Mouse (Mus musculus): Measurements from ENCODE around the gene Sema6b. TPM values are rescaled to one million over a fixed set of nuclear protein-coding genes. Genes with fewer than 3 reads are reported as not detected.

Gene Sema6b
- 100 to 1,000 TPM; 125 to 133 TPM for total RNA-seq (2021)
- long read RNA-seq, experiment 1, transcript Sema6b-201 (17 exons, 3,736 nt): major isoform, 111 of 156 reads
- long read RNA-seq, experiment 1, partial matches to known transcripts: 18 of 156 reads
- long read RNA-seq, experiment 1, other reads (novel, unspliced or antisense): 27 of 156 reads
- long read RNA-seq, experiment 2, transcript Sema6b-201 (17 exons, 3,736 nt): major isoform, 153 of 208 reads
- long read RNA-seq, experiment 2, partial matches to known transcripts: 20 of 208 reads
- long read RNA-seq, experiment 2, other reads (novel, unspliced or antisense): 35 of 208 reads

DNA sequence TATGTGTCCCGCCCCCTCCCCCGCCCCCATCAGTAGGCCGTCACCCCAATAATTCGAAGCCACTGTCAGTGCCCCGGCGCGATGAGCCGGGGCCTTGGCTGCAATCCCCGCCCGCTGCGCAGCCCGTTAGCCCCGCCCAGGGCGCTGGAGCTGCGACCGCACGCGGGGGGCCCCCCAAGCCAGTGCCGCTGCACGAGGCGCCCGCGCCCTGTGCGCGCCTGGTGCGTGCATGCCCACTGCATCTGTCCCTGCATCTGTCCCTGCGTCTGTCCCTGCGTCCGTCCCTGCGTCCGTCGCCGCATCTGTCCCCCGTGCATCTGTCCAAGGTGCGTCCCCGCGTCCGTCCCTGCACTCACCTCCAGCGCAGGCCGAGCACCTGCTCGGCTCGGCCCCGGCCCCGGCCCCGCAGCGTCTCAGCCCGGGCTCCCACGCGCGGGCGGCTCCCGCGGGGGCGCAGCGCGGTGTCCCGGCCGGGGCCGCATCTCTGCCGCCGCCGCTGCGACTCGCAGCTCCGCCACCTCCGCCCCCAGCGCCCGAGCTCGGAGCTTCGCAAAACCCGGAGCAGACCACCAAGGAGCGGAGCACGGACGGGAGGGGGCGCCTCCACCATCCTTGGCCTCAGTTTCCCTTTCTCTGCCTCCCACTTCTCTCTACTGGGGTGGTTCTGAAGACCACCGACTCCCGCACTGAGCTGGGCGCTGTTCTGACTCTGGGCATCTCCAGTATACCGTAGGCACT is at the start of gene Sema6b:
Gene Sema6b (minus strand): TSS at position 486 of the 738 bp plus-strand sequence.
- TF ChIP-seq CTCF (conservative IDR thresholded peaks at IDR 0.05): peak; percentile 26; the same call in 1 of the 2 replicates
- DNase-seq (ENCODE audit: low spot score in 2 of 2): peak; percentile 75 to 85

DNA sequence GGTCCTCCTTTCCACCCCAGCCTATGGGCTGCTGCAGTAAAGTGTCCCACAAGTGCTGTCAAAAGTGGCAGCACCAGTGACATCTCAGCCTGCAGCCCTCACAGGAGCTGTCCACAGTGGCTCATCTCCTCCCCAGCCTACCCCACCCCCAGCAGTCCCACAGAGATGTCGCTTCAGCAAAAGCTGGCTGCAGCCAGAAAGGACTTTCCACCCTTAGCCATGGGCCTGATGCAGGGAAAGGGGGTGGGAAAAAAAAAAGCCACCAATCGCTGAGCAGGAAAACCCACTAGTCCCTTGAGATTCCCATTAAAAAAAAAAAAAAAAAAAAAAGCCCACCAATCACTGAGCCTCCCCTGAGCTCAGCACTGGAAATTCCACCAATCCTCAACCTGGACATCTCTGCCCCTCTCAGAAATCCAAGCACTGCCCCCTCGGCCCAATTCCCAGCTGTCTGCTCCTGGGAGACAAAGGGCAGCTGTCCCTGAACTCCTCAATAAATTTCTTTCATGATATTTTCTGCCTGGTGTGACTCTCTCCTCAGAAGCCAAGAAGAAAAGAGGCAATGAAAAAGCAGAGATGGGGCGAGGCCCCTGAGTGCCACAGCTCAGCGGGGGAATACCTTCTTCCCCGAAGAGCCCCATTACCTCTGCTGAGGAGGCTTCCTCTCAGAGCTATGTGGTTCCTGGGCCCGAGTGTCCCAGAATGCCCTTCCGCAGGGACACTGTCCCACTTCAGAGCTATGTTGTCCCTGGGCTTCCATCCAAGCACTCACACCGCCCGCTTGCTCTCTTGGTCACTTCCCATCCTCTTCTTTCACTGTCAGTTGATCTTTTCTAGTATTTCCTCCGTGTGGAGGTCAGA is 45.4 kb upstream of the Sema6b start:
- no peak overlapping the region; the same call in 1 of the 2 replicates for H3K4me3 ChIP-seq
- peak overlapping the region; percentile 85 for H3K27ac ChIP-seq
- no peak for DNase-seq (ENCODE audit: low spot score in 2 of 2)
- no peak for TF ChIP-seq CTCF (conservative IDR thresholded peaks at IDR 0.05)

More for the DNA sequence above, at the start of gene Sema6b:
- H3K4me3 ChIP-seq: peak within 1 kb of the TSS; percentile 64
- H3K27ac ChIP-seq: peak within 1 kb of the TSS; percentile 95

DNA sequence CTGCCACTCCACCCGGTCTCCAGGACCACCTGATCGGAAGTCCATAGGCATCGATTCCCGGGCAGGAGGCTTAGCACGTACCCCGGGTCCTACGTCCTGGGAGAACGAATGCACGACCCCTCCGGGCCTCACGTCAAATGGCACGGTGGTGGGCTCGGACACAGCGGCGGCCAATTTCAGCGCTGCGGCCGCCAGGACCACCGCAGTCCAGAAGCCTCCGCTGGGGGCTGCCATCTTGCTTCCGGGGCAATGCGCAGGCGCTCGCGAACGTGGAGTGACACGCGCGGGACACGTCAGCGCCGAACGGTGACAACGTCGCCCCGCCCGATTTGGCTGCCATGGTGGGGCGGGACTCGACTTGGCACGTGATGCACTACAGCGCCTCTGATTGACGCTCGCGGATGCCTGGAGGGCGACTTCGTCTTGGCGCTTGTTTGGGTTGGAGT is 43.5 kb upstream of the Sema6b start, which contains the start of gene Mydgf:
Gene Mydgf (minus strand): TSS at position 263 of the 446 bp plus-strand sequence.
- Histone ChIP-seq H3K27ac (peak within 1 kb of the TSS; percentile 93), H3K4me3 (peak within 1 kb of the TSS; percentile 92)
- TF ChIP-seq CTCF (conservative IDR thresholded peaks at IDR 0.05): peak; percentile 50
- DNase-seq (ENCODE audit: low spot score in 2 of 2): peak; percentile 96 to 99

DNA sequence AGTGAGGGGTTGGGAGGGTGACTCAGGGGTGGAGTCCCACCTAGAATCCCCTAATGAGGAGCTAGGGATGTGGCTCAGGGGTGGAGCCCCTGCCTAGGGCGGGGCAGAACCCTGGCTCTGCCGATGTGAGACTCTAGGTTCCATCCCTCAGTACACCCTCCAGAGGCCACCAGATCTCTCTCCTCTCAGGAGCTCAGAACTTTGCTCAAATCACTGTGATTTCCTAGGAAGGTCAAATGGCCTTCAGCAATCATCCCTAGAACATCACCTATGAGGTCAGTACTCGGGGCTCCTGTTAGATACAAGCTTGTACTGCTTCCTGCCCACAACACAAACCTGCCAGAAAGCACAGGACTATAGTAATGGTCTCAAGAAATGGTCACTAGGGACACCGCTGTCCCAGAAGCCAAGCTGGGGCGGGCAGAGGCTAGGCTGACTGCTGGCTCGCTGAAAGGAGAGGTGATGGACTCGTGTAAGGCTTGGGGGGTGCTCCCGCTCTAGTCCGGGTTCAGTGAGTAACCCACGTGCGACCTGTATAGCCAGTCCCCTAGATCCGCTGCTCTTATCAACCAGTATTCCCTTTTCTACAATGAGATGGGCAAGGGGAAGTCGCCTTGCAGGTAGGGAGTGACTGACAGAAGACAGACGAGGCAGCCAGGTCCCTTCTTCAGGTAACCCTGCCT is 43.0 kb upstream of the Sema6b start:
- peak overlapping the region; percentile 93 for H3K27ac ChIP-seq
- no peak for DNase-seq (ENCODE audit: low spot score in 2 of 2)
- TF ChIP-seq CTCF (conservative IDR thresholded peaks at IDR 0.05): no peak
- peak overlapping the region; percentile 92 for H3K4me3 ChIP-seq

DNA sequence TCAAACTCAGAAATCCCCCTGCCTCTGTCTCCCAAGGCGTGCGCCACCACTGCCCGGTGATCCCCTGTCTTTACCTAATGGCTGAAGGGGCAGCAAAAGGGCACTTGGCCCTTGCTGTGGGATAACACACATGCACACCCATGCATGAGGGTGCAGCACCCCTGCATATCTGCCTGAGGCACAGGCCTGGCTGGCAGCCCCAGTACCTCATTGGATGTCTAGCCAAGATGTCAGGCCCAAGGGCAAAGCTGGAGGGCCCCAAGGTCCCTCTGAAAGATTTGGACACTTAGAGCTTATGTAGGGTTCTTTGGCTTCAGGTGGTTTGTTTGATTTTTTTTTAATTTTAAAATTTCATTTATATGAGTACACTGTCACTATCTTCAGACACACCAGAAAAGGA is 35.3 kb upstream of the Sema6b start:
- Histone ChIP-seq H3K4me3 (no peak overlapping the region), H3K27ac (no peak overlapping the region)
- DNase-seq (ENCODE audit: low spot score in 2 of 2): no peak
- TF ChIP-seq CTCF (conservative IDR thresholded peaks at IDR 0.05): no peak

- no peak overlapping the region for H3K4me3 ChIP-seq
- no peak for TF ChIP-seq CTCF (conservative IDR thresholded peaks at IDR 0.05)
- no peak for DNase-seq (ENCODE audit: low spot score in 2 of 2)
- no peak overlapping the region for H3K27ac ChIP-seq
Measured at GRCm38 (mm10) chr17:56173401-56174046, 33.4 kb upstream of the Sema6b start.

DNA sequence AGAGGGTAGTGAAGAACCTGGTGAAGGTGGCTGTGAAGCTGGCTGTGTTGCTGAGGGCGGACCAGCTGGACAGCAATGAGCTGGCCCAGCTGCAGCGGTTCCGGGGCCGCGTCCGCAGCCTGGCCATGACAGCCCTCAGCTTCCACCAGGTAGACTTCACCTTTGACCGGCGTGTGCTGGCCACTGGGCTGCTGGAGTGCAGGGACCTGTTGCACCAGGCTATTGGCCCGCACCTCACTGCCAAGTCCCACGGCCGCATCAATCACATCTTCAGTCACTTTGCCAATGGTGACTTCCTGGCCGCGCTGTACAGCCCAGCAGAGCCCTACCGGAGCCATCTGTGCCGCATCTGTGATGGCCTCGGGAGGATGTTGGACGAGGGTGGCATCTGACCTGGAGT is 31.7 kb upstream of the Sema6b start:
- no peak overlapping the region for H3K4me3 ChIP-seq
- H3K27ac ChIP-seq: no peak overlapping the region
- DNase-seq (ENCODE audit: low spot score in 2 of 2): no peak
- TF ChIP-seq CTCF (conservative IDR thresholded peaks at IDR 0.05): no peak

DNA sequence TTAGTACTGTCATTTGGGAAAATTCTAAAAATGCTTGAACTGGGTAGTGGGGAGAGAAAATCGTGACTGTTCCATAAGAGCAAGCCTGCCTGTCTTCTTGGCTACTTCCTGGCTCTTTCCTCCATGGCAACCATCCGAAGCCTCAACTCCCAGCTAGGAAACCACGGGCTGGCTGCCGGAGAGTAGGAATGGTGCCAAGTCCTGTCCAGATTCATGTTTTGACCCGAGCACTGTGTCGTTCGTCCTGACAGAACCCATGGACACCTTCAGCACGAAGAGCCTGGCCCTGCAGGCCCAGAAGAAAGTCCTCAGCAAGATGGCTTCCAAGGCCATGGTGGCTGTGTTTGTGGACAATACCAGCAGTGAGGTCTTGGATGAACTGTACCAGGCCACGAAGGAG is 31.3 kb upstream of the Sema6b start:
- H3K4me3 ChIP-seq: no peak overlapping the region
- no peak overlapping the region for H3K27ac ChIP-seq
- TF ChIP-seq CTCF (conservative IDR thresholded peaks at IDR 0.05): no peak
- no peak for DNase-seq (ENCODE audit: low spot score in 2 of 2)

DNA sequence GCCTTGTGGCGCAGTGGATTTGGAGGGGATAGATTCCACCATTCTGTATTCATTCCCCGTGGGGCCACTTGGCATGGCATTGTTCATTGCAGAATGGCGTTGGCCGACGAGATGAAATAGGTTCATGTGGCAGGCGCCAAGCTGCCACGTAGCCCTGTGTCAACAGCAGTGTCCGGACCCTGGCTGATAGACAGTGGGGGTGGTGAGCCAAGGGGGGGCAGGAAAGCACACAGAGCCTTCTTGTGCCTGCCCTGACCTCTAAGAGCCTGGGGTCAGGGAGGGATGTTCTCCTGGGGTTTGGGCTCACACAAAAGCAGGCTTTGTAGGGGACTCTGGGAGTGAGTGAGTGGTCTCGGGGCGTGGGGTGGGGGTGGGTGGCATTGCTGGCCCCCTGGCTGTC is 30.5 kb upstream of the Sema6b start:
- peak overlapping the region; percentile 36; the same call in 1 of the 2 replicates for H3K27ac ChIP-seq
- DNase-seq (ENCODE audit: low spot score in 2 of 2): no peak
- TF ChIP-seq CTCF (conservative IDR thresholded peaks at IDR 0.05): no peak
- H3K4me3 ChIP-seq: no peak overlapping the region

- no peak overlapping the region for H3K4me3 ChIP-seq
- no peak for DNase-seq (ENCODE audit: low spot score in 2 of 2)
- peak overlapping the region; percentile 36 for H3K27ac ChIP-seq
- TF ChIP-seq CTCF (conservative IDR thresholded peaks at IDR 0.05): no peak
Measured at GRCm38 (mm10) chr17:56169830-56170229, 29.7 kb upstream of the Sema6b start.

DNA sequence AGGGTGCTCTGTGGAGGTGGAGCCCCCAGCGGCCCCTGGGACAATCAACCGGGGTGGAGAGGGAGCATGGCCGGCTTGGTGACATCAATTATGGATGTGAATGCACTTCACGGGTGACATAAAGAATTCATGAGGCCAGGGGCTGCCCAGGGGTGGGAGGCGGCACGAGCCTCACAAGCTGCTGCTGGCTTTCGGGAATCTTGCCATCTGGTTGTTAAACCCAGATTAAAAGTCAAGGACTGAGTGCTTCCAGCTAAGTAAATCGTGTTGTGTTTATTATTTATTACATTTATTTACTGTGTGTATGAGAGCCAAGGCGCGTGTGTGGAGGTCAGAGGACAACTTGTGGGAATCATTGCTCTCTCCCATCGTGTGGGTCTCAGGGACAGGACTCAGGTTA is 25.5 kb upstream of the Sema6b start:
- H3K4me3 ChIP-seq: no peak overlapping the region
- no peak overlapping the region for H3K27ac ChIP-seq
- DNase-seq (ENCODE audit: low spot score in 2 of 2): no peak
- no peak for TF ChIP-seq CTCF (conservative IDR thresholded peaks at IDR 0.05)

DNA sequence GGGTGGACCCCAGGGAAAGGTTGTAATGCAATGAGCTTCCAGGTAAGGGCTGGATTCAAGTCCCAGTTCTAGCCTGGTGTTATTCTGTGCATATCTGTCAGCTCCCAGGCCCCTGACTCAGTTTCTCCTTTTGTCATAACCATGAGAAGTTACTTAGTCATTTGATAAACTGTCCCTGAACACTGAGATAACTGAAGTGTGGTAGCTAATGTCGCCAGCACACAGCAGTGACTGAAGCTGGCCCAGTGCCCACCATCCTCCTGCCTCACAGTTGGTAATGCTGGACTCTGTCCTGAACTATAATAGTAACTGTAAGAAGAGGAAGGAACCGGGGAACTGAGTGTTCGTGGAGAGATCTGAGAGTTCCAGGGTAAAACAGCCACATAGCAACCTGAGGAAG is 24.4 kb upstream of the Sema6b start:
- no peak for DNase-seq (ENCODE audit: low spot score in 2 of 2)
- H3K4me3 ChIP-seq: no peak overlapping the region
- no peak for TF ChIP-seq CTCF (conservative IDR thresholded peaks at IDR 0.05)
- no peak overlapping the region for H3K27ac ChIP-seq
